Mouse (Mus musculus): ENCODE measurements around the gene 6030458C11Rik. TPM values are rescaled to one million over a fixed set of nuclear protein-coding genes. Genes with fewer than 3 reads are reported as not detected.

Gene 6030458C11Rik
- total RNA-seq, 2 experiments from 2014 or later: 26.0 to 27.8 TPM

- DNase-seq (ENCODE audit: low spot score in 2 of 2): no peak
Observed at GRCm38 (mm10) chr15:12762258-12762913, 62.1 kb downstream of the 6030458C11Rik start.

- DNase-seq (ENCODE audit: low spot score in 2 of 2): no peak
Observed at GRCm38 (mm10) chr15:12760747-12761146, 63.7 kb downstream of the 6030458C11Rik start.

- no peak for DNase-seq (ENCODE audit: low spot score in 2 of 2)
Observed at GRCm38 (mm10) chr15:12758461-12758860, 66.0 kb downstream of the 6030458C11Rik start.

Small RNA genes within 50 kb of the gene (microRNA-seq; reads per million reads assigned to microRNA genes)
- 0 reads per million in 2 experiments for gene Gm47288

Other genes starting within 250 kb of the 6030458C11Rik start
- gene Pdzd2, start 84.7 kb downstream of the 6030458C11Rik start, total RNA-seq (2021): 10 to 100 TPM; 47.4 to 55.9 TPM
- gene Drosha, start 166 bp upstream of the 6030458C11Rik start, total RNA-seq (2021): 10 to 100 TPM; 86.1 to 91.5 TPM